Mouse (Mus musculus) heart, embryonic 11.5 days (tissue): ENCODE results near the gene Ubl7. TPM values are rescaled to one million over a fixed set of nuclear protein-coding genes. Genes with fewer than 3 reads are reported as not detected.

ENCODE experiments used
- ATAC-seq: fragments of 200-750 bp; cut with Nextera tagmentation; replicated peaks from 2 replicates; pipeline ENCODE4 v1.8.0; 2017; ENCODE audit warnings: moderate library complexity; ENCODE audit not compliant: insufficient number of reproducible peaks, low FRiP score, low TSS enrichment
- H3K27ac ChIP-seq: fragments of 300-500 bp; sonication (generic); 2 replicates; pipeline ENCODE4 v1.5.1; 2014; ENCODE audit warnings: mild to moderate bottlenecking, low read depth, low read length
- H3K27me3 ChIP-seq: fragments of 300-500 bp; sonication (generic); 2 replicates; pipeline ENCODE4 v1.6.1; 2014; ENCODE audit warnings: mild to moderate bottlenecking, low read length, mixed read lengths; ENCODE audit not compliant: control insufficient read depth, insufficient read depth
- H3K36me3 ChIP-seq: fragments of 300-500 bp; sonication (generic); 2 replicates; pipeline ENCODE4 v1.6.1; 2014; ENCODE audit warnings: mild to moderate bottlenecking, low read length, moderate library complexity, mixed read lengths; ENCODE audit not compliant: control insufficient read depth, insufficient read depth
- H3K4me1 ChIP-seq: fragments of 300-500 bp; sonication (generic); 2 replicates; pipeline ENCODE4 v1.6.1; 2014; ENCODE audit warnings: low read length; ENCODE audit not compliant: control insufficient read depth, insufficient read depth
- H3K4me2 ChIP-seq: fragments of 300-500 bp; sonication (generic); 2 replicates; pipeline ENCODE4 v1.6.1; 2014; ENCODE audit warnings: mild to moderate bottlenecking, moderate library complexity
- H3K4me3 ChIP-seq: fragments of 300-500 bp; sonication (generic); 2 replicates; pipeline ENCODE4 v1.5.1; 2014; ENCODE audit warnings: low read depth, low read length
- H3K9ac ChIP-seq: fragments of 300-500 bp; sonication (generic); 2 replicates; pipeline ENCODE4 v1.6.1; 2014; ENCODE audit warnings: mild to moderate bottlenecking, low read depth, low read length, moderate library complexity
- H3K9me3 ChIP-seq: fragments of 300-500 bp; sonication (generic); replicated peaks from 2 replicates; pipeline ENCODE4 v1.6.1; 2016; ENCODE audit warnings: low read length; ENCODE audit not compliant: control insufficient read depth
- WGBS: fragments of 180-500 bp; shearing (Covaris S2); extraction: QIAGEN DNeasy Blood & Tissue Kit; methylation state at CpG from one replicate; pipeline ENCODE4 v1.1.7; 2014; ENCODE audit not compliant: insufficient replicate concordance; 5-methylcytosine and 5-hydroxymethylcytosine counted together
- polyA plus RNA-seq: library from polyadenylated mRNA; unstranded; fragments of >200 nt; fragmentation: Nextera tagmentation; extraction: Ambion mirVana; gene quantifications from 2 replicates; pipeline ENCODE4 v1.2.1, GENCODE M21; 2014

The Ubl7 gene
- polyA plus RNA-seq, 1 experiment from 2014 or later = 106 TPM

DNA sequence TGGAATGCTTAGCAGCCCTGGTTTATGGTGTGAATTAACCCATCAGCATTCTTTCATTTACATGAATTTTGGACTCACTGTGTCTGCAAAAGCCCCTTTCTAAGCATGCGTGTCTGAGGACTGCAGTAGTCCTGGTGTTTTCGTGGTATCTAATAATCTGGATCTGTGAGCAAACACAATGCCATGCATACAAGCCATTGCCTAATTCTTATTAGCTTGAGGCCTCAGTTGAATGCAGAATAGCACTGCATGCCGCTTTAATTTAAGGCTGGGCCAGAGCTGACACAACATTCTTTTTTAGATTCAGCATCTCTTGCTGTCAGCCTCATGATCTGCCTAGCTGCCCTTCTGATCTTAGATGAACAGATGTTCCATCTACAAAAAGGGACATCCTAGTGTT, 9.2 kb upstream of the Ubl7 start:
- Histone ChIP-seq H3K9me3 (no peaks in the 10 kb centered on the region), H3K27me3 (no peaks in the 10 kb centered on the region), H3K4me1 (peaks cover 9% of the 10 kb centered on the region; the same call in 1 of the 2 replicates), H3K36me3 (no peaks in the 10 kb centered on the region), H3K4me3 (no peak overlapping the region), H3K9ac (no peak overlapping the region), H3K4me2 (no peak overlapping the region), H3K27ac (0 out of 2 replicates have a peak overlapping the region, but pooled peaks have one; percentile 42)
- ATAC-seq = no peak
- 80% methylated on average over 3 of the region's 3 CpGs for WGBS

DNA sequence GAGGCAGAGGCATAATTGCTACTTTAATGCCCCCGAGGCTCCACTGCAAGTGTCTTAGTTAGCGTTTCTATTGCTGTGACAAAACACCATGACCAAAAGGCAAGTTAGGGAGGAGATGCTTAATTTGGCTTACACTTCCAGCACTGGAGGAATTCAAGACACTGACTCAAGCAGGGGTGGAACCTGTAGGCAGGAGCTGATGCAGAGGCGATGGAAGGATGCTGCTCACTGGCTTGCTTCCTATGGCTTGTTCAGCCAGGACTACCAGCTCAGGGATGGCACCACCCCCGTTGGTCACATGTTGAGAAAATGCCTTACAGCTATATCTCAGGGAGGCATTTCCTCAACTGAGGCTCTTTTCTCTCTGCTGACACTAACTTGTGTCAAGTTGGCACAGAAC, 8.6 kb upstream of the Ubl7 start:
- no peak overlapping the region for H3K27ac ChIP-seq
- 77% methylated on average over 4 of the region's 4 CpGs for WGBS
- no peak overlapping the region for H3K4me2 ChIP-seq
- H3K9ac ChIP-seq = no peak overlapping the region
- no peaks in the 10 kb centered on the region for H3K36me3 ChIP-seq
- H3K27me3 ChIP-seq = no peaks in the 10 kb centered on the region
- H3K4me3 ChIP-seq = no peak overlapping the region
- no peak for ATAC-seq
- H3K9me3 ChIP-seq = no peaks in the 10 kb centered on the region
- peaks cover 9% of the 10 kb centered on the region; the same call in 1 of the 2 replicates for H3K4me1 ChIP-seq

GRCm38 (mm10) chr9:57903589-57904249, 7.1 kb upstream of the Ubl7 start:
- Histone ChIP-seq H3K9me3 (no peaks in the 10 kb centered on the region), H3K4me2 (no peak overlapping the region), H3K27me3 (no peaks in the 10 kb centered on the region), H3K27ac (no peak overlapping the region), H3K9ac (no peak overlapping the region), H3K36me3 (no peaks in the 10 kb centered on the region), H3K4me1 (peaks cover 9% of the 10 kb centered on the region; the same call in 1 of the 2 replicates), H3K4me3 (no peak overlapping the region)
- 0 out of 2 replicates have a peak, but pooled peaks have one; percentile 42 for ATAC-seq
- 46% methylated on average over 8 of the region's 8 CpGs for WGBS

DNA sequence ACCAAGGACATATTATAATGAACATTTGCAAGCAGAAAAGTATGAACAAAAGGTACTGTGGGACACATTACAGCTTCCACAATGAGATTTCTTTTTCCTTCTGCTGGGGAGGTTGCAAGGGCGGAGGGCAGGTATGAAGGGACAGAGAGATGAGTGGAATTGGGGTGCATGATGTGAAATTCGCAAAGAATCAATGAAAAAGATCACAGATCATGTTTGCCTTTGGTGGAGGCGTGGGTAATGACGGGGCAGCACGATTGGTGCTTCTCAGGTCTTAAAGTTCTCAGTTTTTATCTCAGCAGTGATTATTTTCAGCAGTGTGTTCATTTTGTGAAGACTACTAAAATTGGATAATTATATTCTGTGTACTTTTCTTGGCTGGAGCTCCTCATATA, 6.5 kb upstream of the Ubl7 start:
- 86% methylated on average over 5 of the region's 5 CpGs for WGBS
- no peak overlapping the region for H3K4me2 ChIP-seq
- no peak overlapping the region for H3K27ac ChIP-seq
- H3K36me3 ChIP-seq = no peaks in the 10 kb centered on the region
- H3K4me1 ChIP-seq = peaks cover 9% of the 10 kb centered on the region; the same call in 1 of the 2 replicates
- H3K4me3 ChIP-seq = no peak overlapping the region
- H3K9me3 ChIP-seq = no peaks in the 10 kb centered on the region
- no peak overlapping the region for H3K9ac ChIP-seq
- no peak for ATAC-seq
- H3K27me3 ChIP-seq = no peaks in the 10 kb centered on the region

- ATAC-seq = no peak
- no peaks in the 10 kb centered on the region for H3K36me3 ChIP-seq
- H3K9me3 ChIP-seq = no peaks in the 10 kb centered on the region
- H3K4me3 ChIP-seq = no peak overlapping the region
- H3K9ac ChIP-seq = no peak overlapping the region
- no peak overlapping the region for H3K4me2 ChIP-seq
- peaks cover 6% of the 10 kb centered on the region for H3K4me1 ChIP-seq
- H3K27me3 ChIP-seq = no peaks in the 10 kb centered on the region
- 75% methylated on average over 6 of the region's 6 CpGs for WGBS
- H3K27ac ChIP-seq = no peak overlapping the region
Observed at GRCm38 (mm10) chr9:57907206-57907605, 3.6 kb upstream of the Ubl7 start.

DNA sequence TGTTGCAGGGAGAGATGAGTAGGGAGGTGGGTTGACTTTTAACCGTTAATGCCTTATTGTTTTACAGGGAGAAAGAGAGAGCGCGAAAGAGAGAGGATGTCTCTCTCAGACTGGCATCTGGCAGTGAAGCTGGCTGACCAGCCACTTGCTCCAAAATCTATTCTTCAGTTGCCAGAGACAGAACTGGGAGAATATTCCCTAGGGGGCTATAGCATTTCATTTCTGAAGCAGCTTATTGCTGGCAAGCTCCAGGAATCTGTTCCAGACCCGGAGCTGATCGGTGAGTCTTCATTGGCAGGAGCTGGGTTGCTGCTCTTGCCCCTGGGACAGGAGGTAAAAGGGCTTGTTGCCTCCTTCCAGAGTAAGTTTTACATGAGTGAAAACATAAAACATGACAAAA, 1.8 kb downstream of the Ubl7 start:
- Histone ChIP-seq H3K4me2 (no peak overlapping the region), H3K36me3 (no peaks in the 10 kb centered on the region), H3K4me1 (peaks cover 6% of the 10 kb centered on the region), H3K9ac (no peak overlapping the region), H3K27ac (no peak overlapping the region), H3K4me3 (no peak overlapping the region), H3K27me3 (no peaks in the 10 kb centered on the region), H3K9me3 (no peaks in the 10 kb centered on the region)
- ATAC-seq = no peak
- WGBS = 92% methylated on average over 5 of the region's 5 CpGs

DNA sequence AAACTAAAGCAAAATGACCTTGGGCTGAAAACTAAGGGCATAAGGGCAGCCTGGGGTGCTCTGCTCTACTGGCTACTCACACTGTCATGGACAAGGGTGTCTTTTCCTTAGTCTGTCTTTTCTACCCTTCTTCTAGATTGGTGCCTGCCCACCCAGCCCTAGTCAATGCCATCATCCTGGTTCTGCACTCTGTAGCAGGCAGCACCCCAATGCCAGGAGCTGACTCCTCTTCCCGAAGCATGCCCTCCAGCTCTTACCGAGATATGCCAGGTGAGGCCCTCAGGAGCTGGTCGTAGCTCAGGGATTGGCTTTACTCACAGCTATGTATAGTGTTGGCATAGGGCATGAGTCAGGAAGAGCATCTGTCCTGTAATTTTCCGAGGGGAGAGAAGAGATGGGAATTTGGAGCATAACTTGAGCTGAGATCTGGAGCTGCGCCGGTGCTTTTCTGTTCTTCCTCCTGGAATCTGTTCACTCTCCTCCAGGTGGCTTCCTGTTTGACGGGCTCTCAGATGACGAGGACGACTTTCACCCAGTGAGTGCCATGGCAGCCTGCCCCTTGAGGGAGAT, 10.8 kb downstream of the Ubl7 start:
- Histone ChIP-seq H3K4me3 (no peak overlapping the region), H3K27ac (no peak overlapping the region), H3K4me1 (no peaks in the 10 kb centered on the region), H3K4me2 (no peak overlapping the region), H3K36me3 (peaks cover 26% of the 10 kb centered on the region), H3K9ac (no peak overlapping the region), H3K27me3 (no peaks in the 10 kb centered on the region), H3K9me3 (no peaks in the 10 kb centered on the region)
- WGBS = 90% methylated on average over 9 of the region's 9 CpGs
- ATAC-seq = no peak

GRCm38 (mm10) chr9:57922381-57922780, 11.6 kb downstream of the Ubl7 start:
- H3K27me3 ChIP-seq = no peaks in the 10 kb centered on the region
- H3K4me3 ChIP-seq = no peak overlapping the region
- H3K36me3 ChIP-seq = peaks cover 27% of the 10 kb centered on the region
- no peaks in the 10 kb centered on the region for H3K9me3 ChIP-seq
- H3K4me1 ChIP-seq = no peaks in the 10 kb centered on the region
- 86% methylated on average over 5 of the region's 5 CpGs for WGBS
- H3K4me2 ChIP-seq = no peak overlapping the region
- ATAC-seq = no peak
- no peak overlapping the region for H3K27ac ChIP-seq
- no peak overlapping the region for H3K9ac ChIP-seq

DNA sequence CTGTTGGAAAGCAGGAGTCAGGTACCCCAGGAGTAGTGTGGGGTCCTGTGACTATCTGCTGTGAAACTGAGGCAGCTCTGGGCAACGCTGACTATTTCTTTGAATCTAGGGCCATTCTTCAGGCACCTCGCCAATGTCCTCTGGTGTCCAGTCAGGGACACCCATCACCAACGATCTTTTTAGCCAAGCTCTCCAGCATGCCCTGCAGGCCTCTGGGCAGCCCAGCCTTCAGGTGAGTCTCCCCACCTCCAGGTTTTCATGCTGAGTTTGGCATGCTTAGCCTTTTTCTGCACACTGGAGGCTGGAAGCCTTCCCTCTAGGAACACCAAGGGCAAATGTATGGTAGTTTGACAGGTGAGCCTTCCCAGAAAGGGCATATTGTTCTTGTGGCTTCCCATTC, 12.3 kb downstream of the Ubl7 start:
- no peak for ATAC-seq

More for the DNA sequence above, 12.3 kb downstream of the Ubl7 start:
- 98% methylated on average over 3 of the region's 3 CpGs for WGBS
- no peaks in the 10 kb centered on the region for H3K9me3 ChIP-seq
- H3K4me1 ChIP-seq = no peaks in the 10 kb centered on the region
- H3K36me3 ChIP-seq = peaks cover 27% of the 10 kb centered on the region
- H3K27ac ChIP-seq = no peak overlapping the region
- no peak overlapping the region for H3K4me3 ChIP-seq
- no peaks in the 10 kb centered on the region for H3K27me3 ChIP-seq
- no peak overlapping the region for H3K9ac ChIP-seq
- H3K4me2 ChIP-seq = no peak overlapping the region
